Mouse (Mus musculus): ENCODE results near the gene Ankrd13d. TPM values are rescaled to one million over a fixed set of nuclear protein-coding genes. Genes with fewer than 3 reads are reported as not detected.
A peak's percentile ranks its signal among the peaks of the same experiment; 100 is the strongest.

The Ankrd13d gene
- polyA plus RNA-seq, 1 experiment from 2014 or later = 5.0 TPM

- 62% methylated on average over 6 of the region's 6 CpGs for WGBS
- no peaks in the 10 kb centered on the region for H3K9me3 ChIP-seq (ENCODE audit: control insufficient read depth, low read length)
- H3K27me3 ChIP-seq (ENCODE audit: control insufficient read depth, insufficient read depth, low read length) = no peaks in the 10 kb centered on the region
- H3K4me3 ChIP-seq (ENCODE audit: low read depth, low read length) = no peak overlapping the region
- TF ChIP-seq EP300 (optimal IDR thresholded peaks at IDR 0.05) (no peak), CTCF (IDR thresholded peaks at IDR 0.05; ENCODE audit: low read depth) (no peak)
- peaks cover 24% of the 10 kb centered on the region for H3K4me1 ChIP-seq (replicated peaks; ENCODE audit: control insufficient read depth, insufficient read depth)
- DNase-seq (ENCODE audit: low spot score) (no peak), ATAC-seq (ENCODE audit: low FRiP score, low TSS enrichment) (peak; percentile 50)
- H3K36me3 ChIP-seq (ENCODE audit: control insufficient read depth, insufficient read depth, low read length) = no peaks in the 10 kb centered on the region; the same call in 1 of the 2 replicates
- 0 out of 2 replicates have a peak overlapping the region, but pooled peaks have one; percentile 2 for H3K9ac ChIP-seq (ENCODE audit: low read length)
- H3K27ac ChIP-seq (replicated peaks) = peak overlapping the region; percentile 83
- H3K4me2 ChIP-seq (replicated peaks; ENCODE audit: low read depth) = no peak overlapping the region
Observed at GRCm38 (mm10) chr19:4299574-4300270, 16.8 kb upstream of the Ankrd13d start.

- TF ChIP-seq EP300 (optimal IDR thresholded peaks at IDR 0.05) = no peak
- TF ChIP-seq CTCF (IDR thresholded peaks at IDR 0.05; ENCODE audit: low read depth) = no peak
- H3K4me1 ChIP-seq (replicated peaks; ENCODE audit: control insufficient read depth, insufficient read depth) = peaks cover 24% of the 10 kb centered on the region
- H3K9ac ChIP-seq (ENCODE audit: low read length) = no peak overlapping the region
- H3K4me3 ChIP-seq (ENCODE audit: low read depth, low read length) = no peak overlapping the region
- H3K4me2 ChIP-seq (replicated peaks; ENCODE audit: low read depth) = no peak overlapping the region
- no peaks in the 10 kb centered on the region for H3K27me3 ChIP-seq (ENCODE audit: control insufficient read depth, insufficient read depth, low read length)
- H3K27ac ChIP-seq (replicated peaks) = peak overlapping the region; percentile 83
- no peak for ATAC-seq (ENCODE audit: low FRiP score, low TSS enrichment)
- no peak for DNase-seq (ENCODE audit: low spot score)
- no peaks in the 10 kb centered on the region; the same call in 1 of the 2 replicates for H3K36me3 ChIP-seq (ENCODE audit: control insufficient read depth, insufficient read depth, low read length)
- 83% methylated on average over 7 of the region's 7 CpGs for WGBS
- H3K9me3 ChIP-seq (ENCODE audit: control insufficient read depth, low read length) = no peaks in the 10 kb centered on the region
Observed at GRCm38 (mm10) chr19:4299126-4299525, 16.2 kb upstream of the Ankrd13d start.

- H3K4me2 ChIP-seq (replicated peaks; ENCODE audit: low read depth) = 0 out of 2 replicates have a peak overlapping the region, but pooled peaks have one; percentile 1
- H3K36me3 ChIP-seq (ENCODE audit: control insufficient read depth, insufficient read depth, low read length) = no peaks in the 10 kb centered on the region; the same call in 1 of the 2 replicates
- H3K9ac ChIP-seq (ENCODE audit: low read length) = no peak overlapping the region
- peaks cover 21% of the 10 kb centered on the region for H3K4me1 ChIP-seq (replicated peaks; ENCODE audit: control insufficient read depth, insufficient read depth)
- no peak for TF ChIP-seq EP300 (optimal IDR thresholded peaks at IDR 0.05)
- peak; percentile 17; the same call in 1 of the 2 replicates for TF ChIP-seq CTCF (IDR thresholded peaks at IDR 0.05; ENCODE audit: low read depth)
- H3K27me3 ChIP-seq (ENCODE audit: control insufficient read depth, insufficient read depth, low read length) = no peaks in the 10 kb centered on the region
- no peak overlapping the region for H3K4me3 ChIP-seq (ENCODE audit: low read depth, low read length)
- H3K9me3 ChIP-seq (ENCODE audit: control insufficient read depth, low read length) = no peaks in the 10 kb centered on the region
- H3K27ac ChIP-seq (replicated peaks) = peak overlapping the region; percentile 83
- ATAC-seq (ENCODE audit: low FRiP score, low TSS enrichment) (no peak), DNase-seq (ENCODE audit: low spot score) (no peak)
- 70% methylated on average over 17 of the region's 17 CpGs for WGBS
Observed at GRCm38 (mm10) chr19:4298322-4299121, 15.6 kb upstream of the Ankrd13d start.

- Histone ChIP-seq H3K27me3 (ENCODE audit: control insufficient read depth, insufficient read depth, low read length) (no peaks in the 10 kb centered on the region), H3K27ac (replicated peaks) (peak overlapping the region; percentile 83), H3K4me2 (replicated peaks; ENCODE audit: low read depth) (no peak overlapping the region), H3K36me3 (ENCODE audit: control insufficient read depth, insufficient read depth, low read length) (peaks cover under 1% of the 10 kb centered on the region; the same call in 1 of the 2 replicates), H3K4me1 (replicated peaks; ENCODE audit: control insufficient read depth, insufficient read depth) (peaks cover 18% of the 10 kb centered on the region), H3K9me3 (ENCODE audit: control insufficient read depth, low read length) (no peaks in the 10 kb centered on the region), H3K4me3 (ENCODE audit: low read depth, low read length) (no peak overlapping the region), H3K9ac (ENCODE audit: low read length) (no peak overlapping the region)
- WGBS = 62% methylated on average over 5 of the region's 5 CpGs
- no peak for ATAC-seq (ENCODE audit: low FRiP score, low TSS enrichment)
- DNase-seq (ENCODE audit: low spot score) = peak; percentile 52
- TF ChIP-seq EP300 (optimal IDR thresholded peaks at IDR 0.05) = no peak
- TF ChIP-seq CTCF (IDR thresholded peaks at IDR 0.05; ENCODE audit: low read depth) = peak; percentile 50
Observed at GRCm38 (mm10) chr19:4297851-4298250, 14.9 kb upstream of the Ankrd13d start.

GRCm38 (mm10) chr19:4296611-4297010, 13.7 kb upstream of the Ankrd13d start:
- H3K9ac ChIP-seq (ENCODE audit: low read length) = peak overlapping the region; percentile 13; the same call in 1 of the 2 replicates
- H3K9me3 ChIP-seq (ENCODE audit: control insufficient read depth, low read length) = no peaks in the 10 kb centered on the region
- TF ChIP-seq EP300 (optimal IDR thresholded peaks at IDR 0.05) = no peak
- no peak for TF ChIP-seq CTCF (IDR thresholded peaks at IDR 0.05; ENCODE audit: low read depth)
- H3K4me3 ChIP-seq (ENCODE audit: low read depth, low read length) = no peak overlapping the region
- H3K27ac ChIP-seq (replicated peaks) = peak overlapping the region; percentile 75
- 78% methylated on average over 2 of the region's 2 CpGs for WGBS
- H3K36me3 ChIP-seq (ENCODE audit: control insufficient read depth, insufficient read depth, low read length) = peaks cover 12% of the 10 kb centered on the region
- no peak for DNase-seq (ENCODE audit: low spot score)
- no peak overlapping the region for H3K4me2 ChIP-seq (replicated peaks; ENCODE audit: low read depth)
- no peak for ATAC-seq (ENCODE audit: low FRiP score, low TSS enrichment)
- H3K27me3 ChIP-seq (ENCODE audit: control insufficient read depth, insufficient read depth, low read length) = no peaks in the 10 kb centered on the region
- H3K4me1 ChIP-seq (replicated peaks; ENCODE audit: control insufficient read depth, insufficient read depth) = peaks cover 14% of the 10 kb centered on the region
